Mouse (Mus musculus) heart, adult 11 months (tissue): ENCODE measurements around the gene Snx18.

Experiments used
- DNase-seq: peaks from one replicate; pipeline ENCODE4 v3.0.0; 2022

Snx18 gene

DNA sequence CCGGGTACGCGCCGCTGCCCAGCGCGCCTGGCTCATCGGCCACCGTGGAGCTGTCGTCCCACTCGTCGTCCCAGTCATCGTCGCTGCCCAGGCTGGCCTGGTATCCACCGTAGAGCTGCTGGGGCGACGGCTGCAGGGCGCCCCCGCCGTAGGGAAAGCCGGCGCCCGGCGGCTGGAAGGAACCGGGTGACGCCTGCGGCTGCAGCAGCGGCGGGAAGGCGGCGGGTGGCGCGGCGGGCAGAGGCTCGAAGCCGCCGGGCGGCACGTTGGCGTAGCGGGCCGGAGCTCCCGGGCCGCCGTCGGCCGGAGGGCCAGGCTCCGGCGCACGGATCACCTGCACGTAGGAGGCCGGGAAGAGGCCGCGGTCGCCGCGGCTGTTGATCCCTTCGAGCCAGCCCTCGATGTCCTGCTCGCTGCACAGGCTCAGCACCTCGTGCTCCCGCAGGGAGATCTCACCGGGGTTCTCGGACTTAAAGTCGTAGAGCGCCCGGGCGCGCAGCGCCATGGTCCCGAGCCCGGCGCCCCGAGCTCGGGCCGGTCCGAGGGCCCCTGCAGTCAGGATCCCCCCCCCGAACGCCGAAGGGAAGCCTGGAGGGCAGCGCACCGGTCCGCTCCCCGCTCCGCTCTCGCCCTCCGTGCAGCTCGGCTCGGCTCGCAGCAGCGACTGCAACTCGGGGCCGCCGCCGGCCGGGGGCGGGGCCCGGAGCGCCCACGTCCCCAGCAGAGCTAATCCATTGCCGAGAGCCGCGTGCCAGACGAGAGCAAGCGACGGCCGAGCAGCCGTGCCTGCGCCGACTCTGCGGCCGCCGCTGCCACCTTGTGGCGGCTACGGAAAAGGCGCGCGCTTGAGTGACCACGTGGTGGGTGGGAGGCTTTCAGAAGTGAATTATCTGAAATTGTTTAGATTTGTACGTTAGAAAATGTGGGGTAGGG is at the start of gene Snx18:
TSS of gene Snx18 (minus strand) at position 674 of the 933 bp plus-strand sequence.
- DNase-seq: peak; percentile 99

- DNase-seq: peak; percentile 74
These were observed 45.5 kb upstream of the Snx18 start for GRCm38 (mm10) chr13:113663883-113664282.

DNA sequence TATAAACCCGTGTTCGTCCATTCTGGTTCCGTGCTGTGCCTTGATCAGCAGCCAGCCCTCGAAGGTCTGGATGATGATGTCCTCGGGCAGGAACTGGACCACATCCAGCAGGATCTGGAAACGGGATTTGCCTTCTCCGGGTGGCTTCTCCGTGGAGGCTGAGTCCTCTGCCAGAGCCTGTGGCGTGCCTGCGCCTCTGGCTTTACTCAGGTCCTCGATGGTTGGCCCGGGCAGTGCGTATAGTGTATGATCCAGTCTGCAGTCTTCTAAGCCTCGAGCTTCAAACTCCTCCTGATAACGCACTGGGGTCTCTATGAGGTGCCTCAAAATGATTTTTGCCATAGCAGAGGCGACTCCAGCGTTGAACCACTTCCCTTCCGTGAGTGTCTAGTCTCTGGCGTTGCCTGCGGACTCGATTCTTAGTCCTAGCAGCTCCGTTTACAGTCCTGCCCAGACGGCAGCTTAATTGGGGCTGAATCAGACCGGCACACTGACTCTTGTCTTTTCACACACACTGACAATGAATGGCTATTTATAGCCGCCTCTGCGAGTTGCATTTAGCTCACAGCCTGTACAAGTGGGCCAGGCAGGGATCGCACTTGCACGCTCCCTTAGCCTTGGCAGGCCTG is 44.9 kb upstream of the Snx18 start, which contains the start of gene Hspb3:
TSS of gene Hspb3 (minus strand) at position 526 of the 629 bp plus-strand sequence.
- peak; percentile 94 for DNase-seq

DNA sequence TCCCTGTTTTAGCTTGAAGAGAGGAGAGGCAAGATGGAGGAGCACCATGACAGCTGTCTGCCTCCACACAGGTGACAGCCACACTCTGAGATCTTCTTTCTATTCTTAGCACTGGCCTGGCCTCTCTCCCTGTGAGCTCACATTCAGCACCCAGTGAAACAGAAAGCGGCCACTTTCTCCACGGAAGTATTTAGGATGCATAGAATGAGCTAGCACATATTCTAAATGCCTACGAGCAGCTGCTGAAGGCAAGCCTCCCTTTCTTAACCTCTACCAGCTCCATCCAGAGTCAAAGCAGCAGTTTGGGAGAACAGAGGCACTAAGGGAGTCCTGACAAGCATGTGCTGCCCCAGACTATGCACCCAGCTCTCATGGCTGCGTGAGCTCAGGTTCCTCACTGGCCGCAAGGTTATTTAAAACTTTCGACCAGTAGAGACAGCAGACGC is 43.5 kb upstream of the Snx18 start:
- DNase-seq: peak; percentile 90

- peak; percentile 94 for DNase-seq
These were observed 42.4 kb upstream of the Snx18 start for GRCm38 (mm10) chr13:113660576-113661310.

GRCm38 (mm10) chr13:113657204-113657603 is 38.8 kb upstream of the Snx18 start:
- no peak for DNase-seq

DNA sequence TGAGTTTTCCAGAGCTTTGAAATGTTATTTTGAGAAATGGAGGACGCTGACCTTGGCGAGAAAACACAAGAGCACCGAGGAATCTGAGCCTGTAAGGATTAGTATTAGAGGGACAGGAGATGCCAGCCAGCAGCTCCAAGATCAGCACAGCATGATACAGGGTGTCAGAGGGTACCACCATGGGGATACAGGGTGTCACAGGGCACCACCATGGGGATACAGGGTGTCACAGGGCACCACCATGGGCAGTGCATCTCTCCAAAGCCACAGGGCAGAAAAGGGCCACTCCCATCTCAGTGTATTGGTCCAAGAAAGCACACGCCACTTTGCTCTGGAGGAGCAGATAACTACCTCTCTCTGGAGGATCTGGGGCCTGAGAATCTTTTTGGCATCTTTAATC is 38.3 kb upstream of the Snx18 start:
- no peak for DNase-seq

GRCm38 (mm10) chr13:113655511-113655910 is 37.1 kb upstream of the Snx18 start:
- no peak for DNase-seq

DNA sequence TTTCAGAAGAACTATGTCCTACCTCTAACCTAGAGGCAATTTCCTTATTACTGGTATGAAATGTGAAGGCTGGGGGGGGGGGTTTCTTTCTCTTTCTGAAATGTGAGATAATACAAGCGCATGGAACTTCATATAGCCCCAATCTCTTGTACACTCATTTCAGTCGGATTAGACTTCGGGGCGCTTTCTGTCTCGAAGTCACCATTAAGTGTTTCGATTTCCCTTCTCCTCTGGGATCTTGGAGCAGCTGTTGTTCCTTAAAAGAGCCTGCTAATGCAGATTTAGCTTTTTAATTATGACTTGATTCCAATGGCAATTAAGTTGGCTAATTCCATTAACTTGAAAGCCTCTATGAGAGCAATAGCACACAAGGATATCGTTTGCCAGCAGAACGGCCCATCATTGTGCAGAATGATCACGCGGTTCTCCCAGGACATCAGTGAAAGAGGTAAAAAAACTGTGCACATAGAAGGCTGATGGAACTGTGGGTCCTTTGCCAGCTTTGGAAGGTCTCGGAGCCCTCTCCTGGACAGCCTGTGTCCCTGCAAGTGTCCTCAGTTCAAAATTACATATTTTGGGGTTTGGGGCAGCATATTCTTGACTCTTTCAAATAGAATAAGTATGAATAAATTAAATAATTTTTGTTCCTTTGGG is 22.7 kb upstream of the Snx18 start:
- DNase-seq: peak; percentile 75

- DNase-seq: peak; percentile 68
These were observed 20.6 kb upstream of the Snx18 start for GRCm38 (mm10) chr13:113638914-113639313.

- peak; percentile 90 for DNase-seq
These were observed 17.4 kb upstream of the Snx18 start for GRCm38 (mm10) chr13:113635799-113636222.

DNA sequence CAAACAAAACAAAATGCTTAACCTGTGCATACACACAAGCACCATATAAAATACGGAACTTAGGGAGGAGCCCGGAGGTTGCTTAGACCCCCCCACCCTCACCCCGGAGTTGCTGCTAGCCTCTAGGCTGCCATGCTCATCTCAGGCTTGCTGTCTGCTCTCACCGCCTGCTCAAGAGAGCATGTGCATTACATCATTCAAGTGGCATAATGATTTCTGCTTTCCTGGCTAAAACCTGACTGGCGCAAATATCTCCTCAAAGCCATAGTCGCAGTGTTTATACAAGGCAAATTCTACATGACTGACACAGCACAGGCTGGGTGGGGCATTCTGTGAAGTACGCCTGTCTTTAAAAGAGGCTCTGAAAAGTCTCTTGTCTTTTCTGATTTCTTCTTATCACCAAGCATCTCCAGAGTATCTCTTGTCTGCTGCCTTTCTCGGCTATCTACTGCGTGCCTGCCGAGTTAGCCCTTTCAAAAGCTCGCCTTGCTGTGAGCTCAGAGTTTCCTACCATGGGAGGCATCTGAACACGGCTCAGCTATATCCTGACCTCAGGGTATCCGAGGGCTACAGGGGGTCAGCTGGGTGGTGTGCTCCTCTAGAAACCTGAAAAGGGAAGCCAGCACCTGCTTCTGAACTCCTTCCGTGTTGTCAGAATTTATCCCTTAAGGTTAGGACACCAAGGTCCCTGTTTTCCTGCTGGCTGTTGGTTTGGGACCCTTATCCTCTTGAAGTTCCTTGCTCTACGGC is 16.5 kb upstream of the Snx18 start:
- peak; percentile 63 for DNase-seq

DNA sequence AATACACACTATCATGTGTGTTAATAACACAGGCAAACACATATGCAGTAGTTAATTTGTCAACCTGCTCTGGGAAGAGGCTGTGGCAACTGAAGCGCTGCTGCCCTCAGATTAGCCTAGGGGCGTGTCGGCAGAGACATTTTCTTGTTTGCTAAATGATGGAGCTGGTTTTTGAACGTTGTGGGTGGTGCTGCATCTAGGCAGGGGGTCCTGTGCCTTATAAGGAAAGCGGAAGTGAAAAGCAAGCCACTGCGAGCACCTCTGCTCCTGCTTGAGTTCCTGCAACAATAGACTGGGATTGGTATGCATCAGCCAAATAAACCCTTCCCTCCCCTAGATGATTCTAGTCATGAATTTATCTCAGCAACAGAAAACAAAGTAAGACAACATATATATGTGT is 14.1 kb upstream of the Snx18 start:
- DNase-seq: no peak

- DNase-seq: no peak
These were observed 9.2 kb upstream of the Snx18 start for GRCm38 (mm10) chr13:113627601-113628000.

DNA sequence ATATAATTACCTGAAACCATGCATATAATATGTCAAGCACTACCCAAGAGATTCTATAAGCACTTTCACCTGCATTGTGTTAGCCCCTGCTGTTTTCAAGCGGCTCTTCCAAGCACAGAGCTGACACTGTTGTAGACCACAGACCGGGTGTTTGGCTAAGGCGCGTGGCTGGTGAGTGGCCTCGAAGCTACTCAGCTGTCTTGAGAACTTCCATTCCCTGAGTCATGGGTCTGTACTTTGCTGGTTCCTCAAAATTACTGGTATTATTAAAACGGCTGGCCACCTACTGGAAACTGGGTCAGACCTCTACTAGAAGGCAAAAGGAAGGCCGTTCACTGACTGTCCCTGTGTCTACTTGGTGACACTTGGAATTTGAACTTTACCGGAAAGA is 4.5 kb upstream of the Snx18 start:
- peak; percentile 93 for DNase-seq

DNA sequence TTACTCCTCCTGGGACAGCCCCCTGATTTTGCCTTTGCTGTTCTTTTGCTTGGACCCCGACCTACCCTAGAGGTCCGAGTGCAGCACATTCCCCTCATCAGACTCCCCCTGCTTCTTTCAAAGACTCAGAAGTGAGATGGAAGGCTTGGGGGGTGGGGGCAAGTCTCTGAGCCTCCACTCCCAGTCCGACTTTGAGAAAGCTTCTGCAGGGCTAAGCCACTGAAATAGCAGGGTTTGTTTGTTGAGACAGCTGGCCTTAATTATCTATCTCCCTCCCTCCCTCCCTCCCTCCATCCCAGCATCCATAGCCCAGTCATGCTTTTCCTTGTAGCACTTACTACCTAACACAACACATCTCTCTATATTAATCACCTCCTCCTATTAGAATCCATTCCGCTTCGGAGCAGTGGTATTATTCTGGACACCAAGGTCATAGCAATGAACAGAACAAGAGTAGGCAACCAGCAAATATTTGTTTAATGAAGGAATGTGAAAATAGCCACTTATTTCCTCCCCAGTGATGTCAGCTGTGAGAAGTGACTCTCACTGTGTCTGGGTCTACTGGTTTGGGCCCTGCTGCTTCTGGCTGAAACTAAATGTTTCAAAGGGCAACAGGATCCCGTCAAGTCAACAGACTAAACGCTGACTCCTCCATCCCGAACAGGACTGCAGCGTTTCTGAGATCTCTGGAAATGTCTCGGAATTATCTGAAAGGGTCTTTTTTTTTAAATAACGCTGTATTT is 3.9 kb upstream of the Snx18 start:
- DNase-seq: peak; percentile 94

GRCm38 (mm10) chr13:113619003-113619402 is 639 bp upstream of the Snx18 start:
- peak; percentile 88 for DNase-seq

- peak; percentile 95 for DNase-seq
These were observed 950 bp downstream of the Snx18 start for GRCm38 (mm10) chr13:113617338-113617890.

GRCm38 (mm10) chr13:113616751-113617337 is 1.5 kb downstream of the Snx18 start:
- DNase-seq: peak; percentile 95

GRCm38 (mm10) chr13:113615971-113616671 is 2.2 kb downstream of the Snx18 start:
- DNase-seq: peak; percentile 94
